Mouse (Mus musculus) stomach, postnatal 0 days (tissue): ENCODE results near the gene 9930021J03Rik.

ENCODE experiments used
- CTCF ChIP-seq: IDR thresholded peaks from 2 replicates; pipeline ENCODE4 v1.5.1; 2016; ENCODE audit warnings: antibody characterized with exemption, low read depth, mild to moderate bottlenecking, moderate library complexity
- EP300 ChIP-seq: optimal IDR thresholded peaks from 2 replicates; pipeline ENCODE3; 2016; ENCODE audit warnings: antibody characterized with exemption

DNA sequence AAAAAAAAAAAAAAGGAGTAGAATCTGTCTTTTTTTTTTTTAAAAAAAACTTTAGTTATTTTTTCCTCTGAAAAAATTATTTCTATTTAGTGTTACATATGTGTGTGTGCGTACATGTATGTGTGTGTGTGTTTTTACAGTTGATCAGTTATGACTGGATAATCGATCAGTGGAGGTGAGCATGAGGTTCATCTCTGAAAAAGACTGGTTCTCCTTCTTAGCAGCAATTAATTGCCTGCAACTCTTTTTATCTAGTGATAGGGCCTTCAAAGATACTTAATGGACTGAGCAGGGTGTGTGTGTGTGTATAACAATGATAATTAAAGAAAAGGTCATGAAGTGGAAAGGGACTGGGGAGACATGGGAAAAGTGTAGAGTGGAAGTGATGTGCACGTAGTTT lies 54.8 kb downstream of the 9930021J03Rik start:
- TF ChIP-seq CTCF (no peak), EP300 (no peak)
